Mouse (Mus musculus) forebrain, embryonic 12.5 days (tissue): Measurements from ENCODE around the gene Gpbar1. TPM values are rescaled to one million over a fixed set of nuclear protein-coding genes. Genes with fewer than 3 reads are reported as not detected.

ENCODE experiments used
- ATAC-seq: fragments of 200-750 bp; cut with Nextera tagmentation; 2 replicates; pipeline ENCODE4 v1.8.0; 2017; ENCODE audit warnings: moderate TSS enrichment; ENCODE audit not compliant: low FRiP score
- H3K27ac ChIP-seq: fragments of 300-500 bp; sonication (generic); 2 replicates; pipeline ENCODE4 v1.5.1; 2016; ENCODE audit warnings: mild to moderate bottlenecking
- H3K27me3 ChIP-seq: fragments of 300-500 bp; sonication (generic); 2 replicates; pipeline ENCODE4 v1.6.1; 2016; ENCODE audit warnings: mild to moderate bottlenecking
- H3K36me3 ChIP-seq: fragments of 300-500 bp; sonication (generic); replicated peaks from 2 replicates; pipeline ENCODE4 v1.6.1; 2016; ENCODE audit warnings: mild to moderate bottlenecking
- H3K4me1 ChIP-seq: fragments of 300-500 bp; sonication (generic); 2 replicates; pipeline ENCODE4 v1.6.1; 2016
- H3K4me2 ChIP-seq: fragments of 300-500 bp; sonication (generic); 2 replicates; pipeline ENCODE4 v1.6.1; 2016; ENCODE audit warnings: mild to moderate bottlenecking, moderate library complexity
- H3K4me3 ChIP-seq: fragments of 300-500 bp; sonication (generic); replicated peaks from 2 replicates; pipeline ENCODE4 v1.5.1; 2016; ENCODE audit warnings: mild to moderate bottlenecking
- H3K9ac ChIP-seq: fragments of 300-500 bp; sonication (generic); 2 replicates; pipeline ENCODE4 v1.6.1; 2016; ENCODE audit warnings: mild to moderate bottlenecking
- H3K9me3 ChIP-seq: fragments of 300-500 bp; sonication (generic); 2 replicates; pipeline ENCODE4 v1.6.1; 2016
- WGBS: fragments of 180-500 bp; shearing (Covaris S2); methylation state at CpG from one replicate; pipeline ENCODE4 v1.1.7; 2016; 5-methylcytosine and 5-hydroxymethylcytosine counted together
- polyA plus RNA-seq: library from polyadenylated mRNA; unstranded; fragments of >200 nt; fragmentation: Nextera tagmentation; extraction: Ambion mirVana; gene quantifications from 2 replicates; pipeline ENCODE4 v1.2.1, GENCODE M21; 2016

The Gpbar1 gene
- polyA plus RNA-seq, 1 experiment from 2014 or later: 0.29 TPM

DNA sequence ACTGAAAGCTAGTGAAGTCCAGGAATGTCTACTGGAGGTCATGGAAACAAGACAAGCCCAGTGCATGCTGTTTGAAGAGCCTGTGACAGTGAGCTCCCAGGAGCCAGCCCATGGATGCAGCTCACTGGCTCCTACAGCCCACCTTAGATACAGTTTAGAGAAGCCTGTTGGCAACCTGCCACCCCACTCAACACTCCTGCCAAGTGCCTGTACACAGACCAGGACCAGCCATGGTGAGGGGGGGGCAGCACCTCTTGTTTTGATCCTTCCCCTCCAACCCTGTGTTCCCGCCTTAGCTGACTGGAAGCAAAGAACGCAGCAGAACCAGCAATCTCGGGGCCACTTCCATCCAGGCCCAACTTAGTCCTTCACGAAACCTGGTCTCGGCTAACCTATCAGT lies 11.8 kb downstream of the Gpbar1 start:
- 91% methylated on average over 5 of the region's 5 CpGs for WGBS
- Histone ChIP-seq H3K27me3 (no peaks in the 10 kb centered on the region), H3K27ac (no peak overlapping the region), H3K4me1 (peaks cover 14% of the 10 kb centered on the region), H3K4me2 (no peak overlapping the region), H3K9me3 (no peaks in the 10 kb centered on the region), H3K36me3 (peaks cover 41% of the 10 kb centered on the region), H3K4me3 (no peak overlapping the region), H3K9ac (no peak overlapping the region)
- no peak for ATAC-seq

- H3K27me3 ChIP-seq: no peaks in the 10 kb centered on the region
- WGBS: 90% methylated on average over 11 of the region's 11 CpGs
- H3K4me2 ChIP-seq: no peak overlapping the region
- H3K9me3 ChIP-seq: no peaks in the 10 kb centered on the region
- peaks cover 44% of the 10 kb centered on the region for H3K36me3 ChIP-seq
- no peak overlapping the region for H3K27ac ChIP-seq
- peaks cover 17% of the 10 kb centered on the region for H3K4me1 ChIP-seq
- H3K4me3 ChIP-seq: no peak overlapping the region
- no peak overlapping the region for H3K9ac ChIP-seq
- no peak for ATAC-seq
Measured at GRCm38 (mm10) chr1:74292331-74293020, 14.1 kb downstream of the Gpbar1 start.

GRCm38 (mm10) chr1:74293306-74293960 lies 15.1 kb downstream of the Gpbar1 start:
- peaks cover 41% of the 10 kb centered on the region for H3K36me3 ChIP-seq
- peaks cover 17% of the 10 kb centered on the region for H3K4me1 ChIP-seq
- no peak overlapping the region for H3K4me2 ChIP-seq
- no peak overlapping the region for H3K27ac ChIP-seq
- 93% methylated on average over 8 of the region's 8 CpGs for WGBS
- no peak overlapping the region for H3K4me3 ChIP-seq
- H3K9ac ChIP-seq: no peak overlapping the region
- no peaks in the 10 kb centered on the region for H3K9me3 ChIP-seq
- no peaks in the 10 kb centered on the region for H3K27me3 ChIP-seq
- ATAC-seq: no peak

DNA sequence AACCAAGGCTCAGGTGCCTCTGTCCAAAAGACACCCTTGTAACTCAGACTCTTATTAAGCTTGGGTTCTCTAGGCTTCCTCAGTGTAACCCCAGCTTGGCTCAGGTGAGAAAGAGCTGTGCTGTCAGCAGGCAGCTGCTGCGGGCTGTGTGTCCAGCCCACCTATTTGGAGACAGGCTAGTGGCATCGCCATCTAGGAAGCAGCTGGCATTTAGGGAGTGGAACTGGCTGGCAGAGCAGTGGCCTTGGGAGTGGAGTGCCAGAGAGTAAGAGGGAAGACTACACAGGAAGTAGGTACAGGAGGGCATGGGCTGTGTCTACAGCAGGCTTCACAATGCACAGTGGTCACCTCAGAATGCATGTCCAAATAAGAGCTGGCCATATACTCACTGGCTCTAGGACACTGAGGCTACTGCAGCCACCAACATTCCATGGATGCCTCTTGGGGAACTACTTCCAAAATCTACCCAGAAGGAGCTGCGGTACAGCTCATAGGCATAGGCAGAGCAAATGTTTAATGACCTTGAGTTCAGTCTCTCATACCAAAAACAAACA lies 15.8 kb downstream of the Gpbar1 start:
- Histone ChIP-seq H3K36me3 (peaks cover 33% of the 10 kb centered on the region), H3K9ac (no peak overlapping the region), H3K9me3 (no peaks in the 10 kb centered on the region), H3K4me1 (peaks cover 17% of the 10 kb centered on the region), H3K27me3 (no peaks in the 10 kb centered on the region), H3K4me2 (no peak overlapping the region), H3K27ac (no peak overlapping the region), H3K4me3 (no peak overlapping the region)
- WGBS: 95% methylated on average over 3 of the region's 3 CpGs
- no peak for ATAC-seq

DNA sequence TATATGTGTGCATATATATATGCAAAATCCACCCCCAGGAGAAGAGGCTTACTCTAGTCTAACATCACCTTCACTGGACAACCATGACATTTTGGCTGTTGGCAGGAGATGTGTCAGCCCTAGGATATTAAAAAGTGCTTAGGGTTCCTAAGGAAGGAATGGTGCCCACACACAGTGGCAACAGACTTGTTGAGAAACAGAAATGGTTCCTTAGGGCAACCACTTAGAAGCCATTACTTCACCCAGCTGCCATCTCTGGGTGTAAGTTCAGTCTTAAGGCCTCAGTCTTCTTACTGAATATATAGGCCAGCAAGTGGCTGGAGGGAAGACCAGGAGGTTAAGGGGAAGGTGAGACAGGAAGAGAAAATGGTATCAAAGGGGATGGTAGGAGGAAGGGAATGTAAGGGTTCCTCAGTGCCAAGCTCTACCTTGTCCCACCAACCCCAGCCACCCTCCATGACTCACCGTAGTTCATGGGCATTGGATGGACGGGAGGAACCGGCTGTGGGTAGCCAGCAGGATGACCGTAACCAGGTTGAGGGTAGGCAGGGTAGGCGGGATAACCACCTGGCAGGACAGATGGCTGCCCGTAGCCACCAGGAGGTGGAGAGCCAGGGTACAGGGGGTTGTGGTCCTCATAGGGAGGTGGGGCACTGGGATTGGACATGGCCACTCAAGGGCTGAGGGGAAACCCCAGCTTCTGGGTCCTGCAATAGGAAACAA lies 16.5 kb downstream of the Gpbar1 start:
- Histone ChIP-seq H3K9me3 (no peaks in the 10 kb centered on the region), H3K4me2 (no peak overlapping the region), H3K4me3 (no peak overlapping the region), H3K4me1 (peaks cover 17% of the 10 kb centered on the region), H3K36me3 (peaks cover 26% of the 10 kb centered on the region), H3K9ac (no peak overlapping the region; the same call in 1 of the 2 replicates), H3K27ac (peak overlapping the region; percentile 80), H3K27me3 (no peaks in the 10 kb centered on the region)
- WGBS: 90% methylated on average over 6 of the region's 6 CpGs
- ATAC-seq: no peak

DNA sequence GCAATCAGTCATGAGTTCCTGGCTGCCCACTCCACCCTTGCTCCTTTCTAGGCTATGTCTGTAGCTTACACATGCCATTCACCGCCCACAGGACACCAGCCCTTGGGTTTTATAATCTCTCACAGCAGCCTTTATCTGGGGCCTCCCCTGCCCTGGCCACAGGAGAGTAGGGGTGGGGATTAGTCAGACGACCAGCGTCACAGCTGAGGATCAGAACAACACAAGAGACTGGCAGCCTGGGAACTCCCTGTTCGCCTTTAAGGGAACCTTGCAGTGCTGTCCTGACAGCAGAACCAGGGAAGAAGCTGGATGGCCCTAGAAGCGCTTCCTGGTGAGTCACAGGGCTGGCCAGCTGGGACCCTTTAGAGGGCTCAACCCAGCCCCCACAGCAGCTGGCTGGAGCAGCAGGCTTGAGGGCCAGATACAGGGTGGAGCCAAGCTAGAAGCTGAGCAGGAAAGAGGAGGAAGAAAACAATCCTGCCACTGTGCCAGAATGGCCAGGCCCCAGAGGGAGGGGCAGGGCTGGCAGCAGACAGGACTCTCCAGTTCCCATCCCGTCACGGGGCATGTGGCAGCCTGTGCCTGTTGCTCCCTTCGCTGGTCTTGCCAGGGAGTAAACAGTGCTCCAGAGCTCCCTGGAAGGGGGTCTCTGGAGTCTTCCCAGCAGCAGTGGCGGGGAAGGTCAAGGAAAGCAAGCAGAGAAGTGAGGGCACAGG lies 17.3 kb downstream of the Gpbar1 start:
- H3K9ac ChIP-seq: no peak overlapping the region; the same call in 1 of the 2 replicates
- ATAC-seq: peak; percentile 65
- H3K36me3 ChIP-seq: peaks cover 19% of the 10 kb centered on the region
- no peaks in the 10 kb centered on the region for H3K9me3 ChIP-seq
- 0 out of 2 replicates have a peak overlapping the region, but pooled peaks have one; percentile 3 for H3K4me2 ChIP-seq
- H3K27me3 ChIP-seq: no peaks in the 10 kb centered on the region
- no peak overlapping the region for H3K4me3 ChIP-seq
- WGBS: 25% methylated on average over 9 of the region's 9 CpGs
- peaks cover 17% of the 10 kb centered on the region for H3K4me1 ChIP-seq
- peak overlapping the region; percentile 80 for H3K27ac ChIP-seq

- H3K4me2 ChIP-seq: peak overlapping the region; percentile 3; the same call in 1 of the 2 replicates
Measured at GRCm38 (mm10) chr1:74296477-74296876, 18.1 kb downstream of the Gpbar1 start.

DNA sequence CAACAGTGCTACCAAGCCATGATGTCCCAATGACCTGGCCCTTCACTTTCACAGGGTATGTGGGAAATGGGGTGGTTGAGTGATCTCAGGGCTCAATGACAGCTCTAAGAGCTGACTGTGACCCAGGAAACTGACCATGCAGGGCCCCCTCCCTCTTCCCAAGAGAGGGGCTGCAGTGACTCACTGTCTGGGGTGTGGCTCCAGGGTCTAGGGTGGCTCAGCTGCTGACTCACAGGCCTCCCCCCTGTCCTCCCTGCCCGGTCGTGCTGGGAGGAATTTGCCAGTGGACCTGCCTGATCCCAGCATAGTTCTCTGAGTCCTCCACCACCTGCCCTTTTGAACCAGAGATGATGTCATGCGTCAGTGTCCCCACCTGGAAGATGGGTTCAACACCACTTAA lies 18.9 kb downstream of the Gpbar1 start:
- Histone ChIP-seq H3K4me1 (peaks cover 17% of the 10 kb centered on the region), H3K9ac (no peak overlapping the region), H3K27ac (no peak overlapping the region), H3K36me3 (peaks cover 11% of the 10 kb centered on the region), H3K4me2 (no peak overlapping the region), H3K27me3 (no peaks in the 10 kb centered on the region), H3K4me3 (no peak overlapping the region), H3K9me3 (no peaks in the 10 kb centered on the region)
- WGBS: 81% methylated on average over 3 of the region's 3 CpGs
- no peak for ATAC-seq

More at GRCm38 (mm10) chr1:74296477-74296876, 18.1 kb downstream of the Gpbar1 start:
- WGBS: 73% methylated on average over 6 of the region's 6 CpGs
- no peak overlapping the region for H3K9ac ChIP-seq
- peaks cover 17% of the 10 kb centered on the region for H3K36me3 ChIP-seq
- peaks cover 17% of the 10 kb centered on the region for H3K4me1 ChIP-seq
- H3K4me3 ChIP-seq: no peak overlapping the region
- no peaks in the 10 kb centered on the region for H3K9me3 ChIP-seq
- H3K27ac ChIP-seq: peak overlapping the region; percentile 80; the same call in 1 of the 2 replicates
- H3K27me3 ChIP-seq: no peaks in the 10 kb centered on the region
- ATAC-seq: no peak

DNA sequence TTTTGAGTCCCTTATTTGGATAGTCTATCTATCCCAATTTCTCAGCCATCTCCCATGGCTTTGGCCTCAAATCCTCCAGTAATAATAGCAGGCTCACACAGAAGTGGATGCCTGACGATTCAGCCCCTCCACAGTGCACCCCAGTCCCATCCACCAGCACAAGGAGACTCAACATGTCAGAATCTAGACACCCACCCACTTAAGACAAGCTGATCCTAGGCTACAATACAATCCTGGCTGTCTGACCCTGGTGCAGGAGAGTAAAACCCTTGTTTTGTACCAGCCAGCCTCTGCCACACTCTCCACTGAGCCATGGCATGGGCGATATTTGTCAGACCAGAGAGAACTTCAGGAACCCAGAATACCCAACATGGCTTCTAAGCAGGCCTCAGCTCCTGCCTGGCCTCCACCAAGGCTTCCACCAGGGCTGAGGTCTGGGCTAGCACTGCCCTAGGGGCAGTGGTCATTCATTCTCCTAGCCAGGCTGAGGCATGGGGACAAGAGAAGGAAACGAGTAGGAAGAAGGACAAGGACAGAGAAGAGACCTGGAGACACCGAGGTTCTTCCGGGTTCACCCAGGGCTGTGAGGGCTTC lies 19.9 kb downstream of the Gpbar1 start:
- Histone ChIP-seq H3K36me3 (peaks cover 8% of the 10 kb centered on the region), H3K4me1 (peaks cover 18% of the 10 kb centered on the region), H3K27me3 (peaks cover 5% of the 10 kb centered on the region; the same call in 1 of the 2 replicates), H3K4me3 (no peak overlapping the region), H3K9me3 (no peaks in the 10 kb centered on the region), H3K4me2 (no peak overlapping the region), H3K9ac (no peak overlapping the region), H3K27ac (no peak overlapping the region)
- WGBS: 85% methylated on average over 5 of the region's 5 CpGs
- ATAC-seq: no peak

DNA sequence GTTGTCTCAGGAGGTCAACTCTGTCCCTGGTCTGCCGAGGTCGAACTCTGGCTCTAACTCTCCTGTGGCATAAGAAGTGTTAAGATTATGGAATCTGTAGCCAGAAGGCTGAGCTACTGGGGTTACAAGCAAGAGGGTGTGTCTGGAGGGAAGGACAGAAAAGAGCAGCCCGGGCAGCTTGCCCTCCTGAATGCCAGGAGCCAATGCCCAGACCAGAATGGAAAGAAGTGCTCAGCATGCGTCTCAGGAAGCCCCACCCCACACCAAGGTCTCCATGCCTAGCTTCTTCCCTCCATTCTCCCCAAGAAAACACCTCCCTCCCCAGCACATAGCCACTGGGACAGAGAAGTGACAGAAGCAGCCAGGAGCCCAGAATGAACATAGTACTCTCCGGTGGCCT lies 20.6 kb downstream of the Gpbar1 start:
- H3K9me3 ChIP-seq: no peaks in the 10 kb centered on the region
- no peak overlapping the region for H3K4me3 ChIP-seq
- H3K27ac ChIP-seq: no peak overlapping the region
- H3K4me1 ChIP-seq: peaks cover 25% of the 10 kb centered on the region
- 81% methylated on average over 5 of the region's 5 CpGs for WGBS
- ATAC-seq: no peak
- peaks cover 6% of the 10 kb centered on the region for H3K36me3 ChIP-seq
- H3K4me2 ChIP-seq: no peak overlapping the region
- H3K9ac ChIP-seq: no peak overlapping the region
- H3K27me3 ChIP-seq: peaks cover 12% of the 10 kb centered on the region

GRCm38 (mm10) chr1:74300347-74301110 lies 22.2 kb downstream of the Gpbar1 start:
- no peaks in the 10 kb centered on the region for H3K9me3 ChIP-seq
- H3K27me3 ChIP-seq: peaks cover 18% of the 10 kb centered on the region
- H3K9ac ChIP-seq: no peak overlapping the region
- ATAC-seq: no peak
- H3K27ac ChIP-seq: no peak overlapping the region
- no peak overlapping the region for H3K4me3 ChIP-seq
- peaks cover 23% of the 10 kb centered on the region for H3K4me1 ChIP-seq
- H3K36me3 ChIP-seq: peaks cover 4% of the 10 kb centered on the region; the same call in 1 of the 2 replicates
- 82% methylated on average over 6 of the region's 6 CpGs for WGBS
- H3K4me2 ChIP-seq: no peak overlapping the region
